Mouse (Mus musculus): ENCODE measurements around the gene Fam3c.

Fam3c gene

DNA sequence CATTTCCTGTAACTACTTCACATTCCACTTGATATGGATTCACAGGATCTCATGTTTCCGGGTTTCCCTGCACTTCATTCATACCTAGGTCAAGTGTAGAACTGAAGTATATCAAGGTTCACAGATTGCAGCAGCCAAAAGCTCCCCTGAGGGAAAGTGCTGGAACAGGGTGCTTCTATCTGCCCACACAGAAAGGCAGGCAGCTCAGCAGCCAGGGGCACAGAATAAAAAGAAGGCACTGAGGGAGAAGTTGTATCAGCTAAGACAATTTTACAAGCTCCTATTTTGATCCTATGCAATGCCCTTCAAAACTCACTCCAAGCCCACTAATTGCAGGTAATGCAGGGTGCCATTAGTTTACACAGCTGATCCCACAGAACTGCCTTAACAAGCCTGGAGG is 2.0 kb downstream of the Fam3c start:
- DNase-seq (ENCODE audit: low read depth, low spot score), result no peak

DNA sequence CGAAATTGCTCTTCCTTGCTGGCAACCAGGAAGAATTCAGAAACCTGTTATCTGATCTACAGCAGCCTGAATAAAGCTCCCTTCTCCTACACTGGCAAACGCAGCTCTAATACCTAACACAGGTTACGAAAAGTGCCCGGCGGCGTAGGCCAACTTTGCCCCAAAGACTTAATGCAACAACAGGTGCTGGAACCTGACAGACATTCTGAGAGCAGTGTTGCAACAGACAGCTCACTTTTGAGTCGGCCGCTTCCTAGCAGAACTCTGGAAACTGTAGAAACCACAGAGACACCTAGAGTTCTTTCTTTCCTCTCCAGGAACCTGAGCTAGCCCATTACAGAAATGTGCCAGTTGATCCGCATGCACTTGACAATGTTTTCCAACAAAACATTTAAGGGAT is 4.5 kb downstream of the Fam3c start:
- DNase-seq (ENCODE audit: low read depth, low spot score), result no peak

DNA sequence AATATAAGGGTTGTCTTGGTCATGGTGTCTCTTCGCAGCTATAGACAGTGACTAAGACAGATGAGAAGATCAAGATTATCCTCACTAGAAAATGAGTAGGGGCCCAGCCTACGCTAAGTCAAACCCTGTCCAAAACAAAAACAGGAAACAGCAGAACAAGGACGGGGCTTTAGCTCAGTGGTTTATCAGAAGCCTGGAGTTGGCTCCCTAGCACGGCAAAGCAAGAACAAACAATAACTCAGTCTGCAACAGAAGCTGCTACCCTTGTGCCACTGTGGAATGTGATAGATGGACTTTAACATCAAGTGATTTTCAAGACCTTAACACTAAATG is 5.8 kb downstream of the Fam3c start:
- no peak for DNase-seq (ENCODE audit: low read depth, low spot score)

DNA sequence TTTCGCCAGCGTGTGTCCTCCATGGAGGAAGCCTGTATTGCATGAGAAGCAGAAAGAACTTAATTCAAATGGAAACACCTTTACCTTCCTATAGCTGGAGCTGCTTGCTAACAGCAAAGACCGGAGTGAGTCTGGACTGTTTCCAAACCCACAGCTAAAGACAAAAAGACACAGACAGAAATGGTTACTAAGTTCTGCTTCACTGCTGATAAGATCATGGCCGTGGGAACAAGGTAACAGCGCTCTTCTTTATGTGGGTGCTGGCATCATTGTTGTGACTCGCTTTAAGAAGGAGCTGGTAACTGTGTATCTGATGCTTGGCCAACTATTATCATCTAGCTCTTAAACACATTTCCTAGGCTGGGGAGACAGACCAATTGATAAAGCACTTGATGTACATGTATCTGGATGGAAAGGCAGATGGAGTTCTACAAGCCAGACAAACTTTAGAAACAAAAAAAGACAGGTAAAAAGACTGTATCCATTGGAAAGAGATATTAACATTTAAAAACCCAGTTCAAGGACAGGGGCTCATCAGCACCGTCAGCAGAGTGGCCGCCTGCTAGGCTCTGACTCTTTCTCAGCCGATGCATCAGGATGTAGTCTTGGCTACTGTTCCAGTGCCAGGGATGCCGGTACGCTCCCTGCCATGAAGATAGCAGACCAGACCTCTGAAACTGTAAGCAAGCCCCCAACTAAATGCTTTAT is 6.4 kb downstream of the Fam3c start:
- DNase-seq (ENCODE audit: low read depth, low spot score), result no peak

DNA sequence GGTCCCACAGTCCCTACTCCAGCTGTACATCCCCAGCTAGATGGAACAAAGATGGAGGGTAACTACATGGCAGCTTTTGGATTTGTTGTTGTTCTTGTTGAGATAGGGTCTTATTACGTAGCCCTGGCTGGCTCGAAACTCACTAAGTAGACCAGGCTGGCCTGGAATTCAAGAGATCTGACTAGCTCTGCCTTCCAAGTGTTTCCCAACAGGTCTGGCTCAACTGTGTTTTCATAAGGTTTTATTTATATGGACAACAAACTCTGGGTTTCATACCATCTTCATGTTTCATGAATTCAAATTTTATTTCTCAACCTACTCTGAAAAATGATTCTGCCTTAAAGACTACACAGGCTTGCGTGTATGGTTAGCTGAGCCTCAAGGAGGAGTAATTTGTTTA is 7.1 kb downstream of the Fam3c start:
- DNase-seq (ENCODE audit: low read depth, low spot score), result no peak

- no peak for DNase-seq (ENCODE audit: low read depth, low spot score)
Observed at GRCm38 (mm10) chr6:22348130-22348529, 7.9 kb downstream of the Fam3c start.

- DNase-seq (ENCODE audit: low read depth, low spot score), result no peak
Observed at GRCm38 (mm10) chr6:22347132-22347902, 8.7 kb downstream of the Fam3c start.

GRCm38 (mm10) chr6:22344443-22344842 is 11.6 kb downstream of the Fam3c start:
- DNase-seq (ENCODE audit: low read depth, low spot score), result no peak

GRCm38 (mm10) chr6:22343706-22344105 is 12.3 kb downstream of the Fam3c start:
- no peak for DNase-seq (ENCODE audit: low read depth, low spot score)

GRCm38 (mm10) chr6:22343292-22343691 is 12.8 kb downstream of the Fam3c start:
- no peak for DNase-seq (ENCODE audit: low read depth, low spot score)

DNA sequence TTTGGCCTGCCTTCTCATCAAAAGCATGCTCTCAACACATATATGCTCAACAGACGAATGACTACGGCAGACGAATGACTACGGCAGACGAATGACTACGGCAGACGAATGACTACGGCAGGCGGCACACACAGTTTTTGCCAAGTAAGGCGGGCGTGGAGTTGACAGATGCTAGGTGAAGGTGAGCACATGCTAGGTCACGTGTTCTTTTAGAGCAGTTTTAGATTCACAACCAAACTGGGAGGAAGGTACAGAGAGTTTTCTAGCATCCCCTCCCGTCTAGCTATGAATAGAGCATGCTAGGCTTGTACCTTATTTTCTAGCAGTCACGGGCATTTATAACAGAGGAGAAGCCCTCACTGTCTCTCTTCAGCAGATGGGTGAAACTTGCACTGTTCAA is 15.3 kb downstream of the Fam3c start:
- DNase-seq (ENCODE audit: low read depth, low spot score), result no peak

DNA sequence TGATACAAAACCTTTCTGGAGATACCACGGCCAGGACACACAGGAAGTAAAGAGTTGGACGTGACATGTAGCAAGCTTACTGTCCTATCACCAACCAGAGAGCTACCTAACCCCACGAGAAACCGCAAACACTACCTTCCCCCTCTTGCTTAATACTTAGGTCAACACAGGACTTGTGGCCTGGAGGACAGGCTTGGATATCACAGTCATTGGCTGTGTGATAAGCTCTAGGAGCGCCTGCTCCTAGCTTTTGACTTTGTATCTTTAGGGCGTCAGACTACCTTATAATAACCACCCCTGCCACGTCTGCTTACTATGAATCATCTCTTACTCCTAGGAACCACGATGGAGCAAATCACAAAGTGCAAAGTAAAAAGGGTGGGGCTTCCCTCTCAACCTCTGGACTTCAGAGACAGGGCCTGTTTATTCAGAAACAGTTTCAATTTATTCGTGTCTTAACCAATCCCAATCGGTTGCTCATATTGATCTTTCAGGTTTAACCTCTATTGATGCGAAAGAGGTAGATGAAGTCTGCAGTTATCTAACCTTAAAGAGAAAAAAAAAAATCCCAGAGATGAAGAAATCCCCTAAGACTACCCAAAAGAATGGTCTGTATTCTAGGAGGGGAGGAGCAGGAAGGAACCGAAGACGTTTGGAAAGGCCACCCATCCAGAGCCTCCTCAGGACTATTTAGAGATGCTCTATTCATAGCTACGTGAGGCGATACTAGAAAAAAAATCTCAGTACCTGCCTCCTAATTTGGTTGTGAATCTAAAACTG is 16.1 kb downstream of the Fam3c start:
- no peak for DNase-seq (ENCODE audit: low read depth, low spot score)

GRCm38 (mm10) chr6:22332548-22332947 is 23.5 kb downstream of the Fam3c start:
- no peak for DNase-seq (ENCODE audit: low read depth, low spot score)

GRCm38 (mm10) chr6:22330169-22330960 is 25.7 kb downstream of the Fam3c start:
- DNase-seq (ENCODE audit: low read depth, low spot score), result no peak

DNA sequence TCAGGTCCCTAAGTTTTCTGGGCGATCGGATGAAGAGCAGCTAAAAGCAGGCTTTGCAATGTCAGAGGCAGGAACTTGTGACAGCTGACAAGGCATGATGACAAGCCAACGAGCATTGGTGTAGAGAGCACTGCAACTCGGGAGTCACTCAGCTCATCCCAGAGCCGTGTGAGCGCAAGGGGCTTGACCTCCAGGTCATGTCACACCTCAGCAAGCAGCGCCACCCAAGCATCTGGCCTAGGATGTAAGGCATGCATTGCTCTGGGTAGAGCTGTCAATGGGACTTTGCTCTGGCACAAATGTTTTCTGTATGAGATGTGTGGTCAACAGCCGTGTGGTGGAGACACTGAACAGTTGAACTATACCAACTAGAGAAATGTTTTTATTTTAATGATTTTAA is 28.1 kb downstream of the Fam3c start:
- DNase-seq (ENCODE audit: low read depth, low spot score), result no peak

- DNase-seq (ENCODE audit: low read depth, low spot score), result no peak
Observed at GRCm38 (mm10) chr6:22327091-22327490, 29.0 kb downstream of the Fam3c start.

- no peak for DNase-seq (ENCODE audit: low read depth, low spot score)
Observed at GRCm38 (mm10) chr6:22326289-22326688, 29.8 kb downstream of the Fam3c start.

GRCm38 (mm10) chr6:22325364-22326072 is 30.5 kb downstream of the Fam3c start:
- peak; percentile 49 for DNase-seq (ENCODE audit: low read depth, low spot score)

DNA sequence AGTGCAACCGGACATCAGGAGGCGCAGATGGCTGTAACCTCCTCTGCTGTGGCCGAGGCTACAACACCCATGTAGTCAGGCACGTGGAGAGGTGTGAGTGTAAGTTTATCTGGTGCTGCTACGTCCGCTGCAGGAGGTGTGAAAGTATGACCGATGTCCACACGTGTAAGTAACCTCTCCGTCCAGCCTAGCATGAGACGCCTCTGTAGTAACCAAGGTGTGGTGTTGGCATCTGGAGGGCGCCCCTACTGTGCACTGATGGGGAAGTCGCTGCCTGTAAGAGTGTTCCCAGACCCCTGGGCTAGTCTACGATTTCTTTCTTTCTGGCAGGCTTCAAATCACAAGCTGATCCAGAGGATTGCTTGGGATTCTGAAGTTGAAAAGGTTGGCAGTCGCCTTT is 58.0 kb downstream of the Fam3c start:
- DNase-seq (ENCODE audit: low read depth, low spot score), result no peak

- no peak for DNase-seq (ENCODE audit: low read depth, low spot score)
Observed at GRCm38 (mm10) chr6:22297028-22297427, 59.0 kb downstream of the Fam3c start.

DNA sequence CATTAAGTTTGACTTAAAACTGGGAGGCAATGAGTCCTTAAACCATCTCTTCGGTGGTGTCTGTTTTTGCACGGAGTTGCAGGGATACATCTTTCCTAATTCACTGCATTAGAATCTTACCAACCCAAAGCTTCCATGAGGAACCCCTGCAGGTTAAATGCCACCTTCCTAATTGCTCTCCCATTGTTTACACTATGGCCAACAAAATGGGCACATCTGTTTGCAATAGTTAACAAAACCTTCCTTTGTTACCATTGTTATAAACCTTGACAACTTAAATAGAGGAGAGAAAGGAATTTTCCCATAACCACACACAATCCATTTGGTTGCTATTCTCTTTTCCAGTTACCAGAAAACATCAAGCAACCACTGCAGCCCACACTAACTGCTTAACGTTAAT is 62.1 kb downstream of the Fam3c start:
- DNase-seq (ENCODE audit: low read depth, low spot score), result no peak

Data from skeletal muscle tissue, adult 2 months (tissue).